Mouse (Mus musculus) liver, embryonic 15.5 days (tissue): ENCODE results near the gene Rbm47. TPM values are rescaled to one million over a fixed set of nuclear protein-coding genes. Genes with fewer than 3 reads are reported as not detected.
"Not testable (repeated sequence)": the region's sequence is repeated elsewhere in the genome, so short reads cannot be mapped to it uniquely, and the experiment has no call there.

ENCODE experiments used
- ATAC-seq: fragments of 200-750 bp; cut with Nextera tagmentation; 2 replicates; pipeline ENCODE4 v1.8.0; 2017; ENCODE audit warnings: moderate number of reproducible peaks, mild to moderate bottlenecking, moderate library complexity; ENCODE audit not compliant: insufficient read depth
- H3K27ac ChIP-seq: fragments of 300-500 bp; sonication (generic); replicated peaks from 2 replicates; pipeline ENCODE4 v1.5.1; 2015; ENCODE audit warnings: mild to moderate bottlenecking, inconsistent platforms
- H3K27me3 ChIP-seq: fragments of 300-500 bp; sonication (generic); 2 replicates; pipeline ENCODE4 v1.6.1; 2015; ENCODE audit warnings: mild to moderate bottlenecking, inconsistent platforms
- H3K36me3 ChIP-seq: fragments of 300-500 bp; sonication (generic); replicated peaks from 2 replicates; pipeline ENCODE4 v1.6.1; 2015; ENCODE audit warnings: moderate library complexity, mild to moderate bottlenecking, inconsistent platforms
- H3K4me1 ChIP-seq: fragments of 300-500 bp; sonication (generic); replicated peaks from 2 replicates; pipeline ENCODE4 v1.6.1; 2015; ENCODE audit warnings: inconsistent platforms
- H3K4me2 ChIP-seq: fragments of 300-500 bp; sonication (generic); 2 replicates; pipeline ENCODE4 v1.6.1; 2015; ENCODE audit warnings: moderate library complexity, mild to moderate bottlenecking, inconsistent platforms
- H3K4me3 ChIP-seq: fragments of 300-500 bp; sonication (generic); replicated peaks from 2 replicates; pipeline ENCODE4 v1.5.1; 2015; ENCODE audit warnings: mild to moderate bottlenecking, inconsistent platforms
- H3K9ac ChIP-seq: fragments of 300-500 bp; sonication (generic); 2 replicates; pipeline ENCODE4 v1.6.1; 2015; ENCODE audit warnings: moderate library complexity, mild to moderate bottlenecking, inconsistent platforms
- H3K9me3 ChIP-seq: fragments of 300-500 bp; sonication (generic); replicated peaks from 2 replicates; pipeline ENCODE4 v1.6.1; 2016; ENCODE audit warnings: inconsistent platforms
- WGBS: fragments of 180-500 bp; shearing (Covaris S2); methylation state at CpG from one replicate; pipeline ENCODE4 v1.1.7; 2015; ENCODE audit warnings: mixed read lengths; ENCODE audit not compliant: insufficient replicate concordance; 5-methylcytosine and 5-hydroxymethylcytosine counted together
- polyA plus RNA-seq: library from polyadenylated mRNA; unstranded; fragments of >200 nt; fragmentation: Nextera tagmentation; extraction: Ambion mirVana; gene quantifications from 2 replicates; pipeline ENCODE4 v1.2.1, GENCODE M21; 2015

The Rbm47 gene
- polyA plus RNA-seq, 1 experiment from 2014 or later: 15.2 TPM

GRCm38 (mm10) chr5:65999106-65999505 lies 173.8 kb downstream of the Rbm47 start:
- H3K27ac ChIP-seq: no peak overlapping the region
- 63% methylated on average over 7 of the region's 7 CpGs for WGBS
- no peaks in the 10 kb centered on the region for H3K4me1 ChIP-seq
- H3K27me3 ChIP-seq: no peaks in the 10 kb centered on the region
- no peaks in the 10 kb centered on the region for H3K36me3 ChIP-seq
- H3K4me2 ChIP-seq: no peak overlapping the region
- H3K9ac ChIP-seq: no peak overlapping the region
- H3K9me3 ChIP-seq: no peaks in the 10 kb centered on the region
- ATAC-seq: no peak
- no peak overlapping the region for H3K4me3 ChIP-seq

GRCm38 (mm10) chr5:65997813-65998212 lies 175.1 kb downstream of the Rbm47 start:
- H3K4me3 ChIP-seq: no peak overlapping the region

GRCm38 (mm10) chr5:65994643-65995042 lies 178.3 kb downstream of the Rbm47 start:
- no peak overlapping the region for H3K4me2 ChIP-seq
- no peak overlapping the region for H3K27ac ChIP-seq
- no peaks in the 10 kb centered on the region for H3K9me3 ChIP-seq
- H3K36me3 ChIP-seq: no peaks in the 10 kb centered on the region
- no peaks in the 10 kb centered on the region for H3K27me3 ChIP-seq
- H3K9ac ChIP-seq: no peak overlapping the region
- H3K4me3 ChIP-seq: no peak overlapping the region
- WGBS: 63% methylated on average over 6 of the region's 6 CpGs
- H3K4me1 ChIP-seq: no peaks in the 10 kb centered on the region
- no peak for ATAC-seq

More at GRCm38 (mm10) chr5:65997813-65998212, 175.1 kb downstream of the Rbm47 start:
- no peak for ATAC-seq
- no peak overlapping the region for H3K4me2 ChIP-seq
- H3K4me1 ChIP-seq: no peaks in the 10 kb centered on the region
- no peaks in the 10 kb centered on the region for H3K36me3 ChIP-seq
- no peak overlapping the region for H3K9ac ChIP-seq
- no peak overlapping the region for H3K27ac ChIP-seq
- no peaks in the 10 kb centered on the region for H3K9me3 ChIP-seq
- no peaks in the 10 kb centered on the region for H3K27me3 ChIP-seq

- Histone ChIP-seq H3K4me2 (no peak overlapping the region), H3K4me1 (no peaks in the 10 kb centered on the region), H3K9ac (no peak overlapping the region), H3K27me3 (no peaks in the 10 kb centered on the region), H3K9me3 (no peaks in the 10 kb centered on the region), H3K4me3 (no peak overlapping the region), H3K27ac (no peak overlapping the region), H3K36me3 (no peaks in the 10 kb centered on the region)
- 29% methylated on average over 2 of the region's 2 CpGs for WGBS
- ATAC-seq: peak; percentile 31; the same call in 1 of the 2 replicates
Observed at GRCm38 (mm10) chr5:65991191-65991590, 181.7 kb downstream of the Rbm47 start.

GRCm38 (mm10) chr5:65987004-65987403 lies 185.9 kb downstream of the Rbm47 start:
- H3K27ac ChIP-seq, ATAC-seq, H3K9ac ChIP-seq, H3K9me3 ChIP-seq, H3K4me1 ChIP-seq, H3K36me3 ChIP-seq, H3K4me2 ChIP-seq, H3K27me3 ChIP-seq, H3K4me3 ChIP-seq: not testable (repeated sequence)
- 48% methylated on average over 3 of the region's 3 CpGs for WGBS

- H3K4me3 ChIP-seq: no peak overlapping the region
- H3K9me3 ChIP-seq: no peaks in the 10 kb centered on the region
- 65% methylated on average over 5 of the region's 5 CpGs for WGBS
- no peak overlapping the region for H3K4me2 ChIP-seq
- no peaks in the 10 kb centered on the region for H3K27me3 ChIP-seq
- H3K4me1 ChIP-seq: no peaks in the 10 kb centered on the region
- ATAC-seq: no peak
- H3K9ac ChIP-seq: no peak overlapping the region
- no peaks in the 10 kb centered on the region for H3K36me3 ChIP-seq
- no peak overlapping the region for H3K27ac ChIP-seq
Observed at GRCm38 (mm10) chr5:65986426-65986825, 186.5 kb downstream of the Rbm47 start.

GRCm38 (mm10) chr5:65975731-65976130 lies 197.2 kb downstream of the Rbm47 start:
- no peak overlapping the region for H3K9ac ChIP-seq
- no peaks in the 10 kb centered on the region for H3K4me1 ChIP-seq
- H3K27ac ChIP-seq: no peak overlapping the region
- H3K27me3 ChIP-seq: no peaks in the 10 kb centered on the region
- no peak overlapping the region for H3K4me2 ChIP-seq
- no peaks in the 10 kb centered on the region for H3K9me3 ChIP-seq
- WGBS: 71% methylated on average over 13 of the region's 13 CpGs
- H3K36me3 ChIP-seq: no peaks in the 10 kb centered on the region
- ATAC-seq: no peak
- no peak overlapping the region for H3K4me3 ChIP-seq

- WGBS: 40% methylated on average over 2 of the region's 2 CpGs
- Histone ChIP-seq H3K9me3 (no peaks in the 10 kb centered on the region), H3K9ac (no peak overlapping the region), H3K4me3 (no peak overlapping the region), H3K27ac (no peak overlapping the region), H3K36me3 (no peaks in the 10 kb centered on the region), H3K4me1 (no peaks in the 10 kb centered on the region), H3K27me3 (no peaks in the 10 kb centered on the region), H3K4me2 (no peak overlapping the region)
- ATAC-seq: no peak
Observed at GRCm38 (mm10) chr5:65973189-65973588, 199.7 kb downstream of the Rbm47 start.

- no peaks in the 10 kb centered on the region for H3K27me3 ChIP-seq
- ATAC-seq: no peak
- WGBS: 80% methylated on average over 3 of the region's 3 CpGs
- H3K36me3 ChIP-seq: no peaks in the 10 kb centered on the region
- H3K4me1 ChIP-seq: no peaks in the 10 kb centered on the region
- H3K9me3 ChIP-seq: no peaks in the 10 kb centered on the region
- H3K27ac ChIP-seq: no peak overlapping the region
- no peak overlapping the region for H3K4me3 ChIP-seq
- H3K4me2 ChIP-seq: no peak overlapping the region
- no peak overlapping the region for H3K9ac ChIP-seq
Observed at GRCm38 (mm10) chr5:65968004-65968403, 204.9 kb downstream of the Rbm47 start.

GRCm38 (mm10) chr5:65967091-65967490 lies 205.8 kb downstream of the Rbm47 start:
- H3K9me3 ChIP-seq: no peaks in the 10 kb centered on the region
- H3K4me2 ChIP-seq: no peak overlapping the region
- no peaks in the 10 kb centered on the region for H3K27me3 ChIP-seq
- no peaks in the 10 kb centered on the region for H3K36me3 ChIP-seq
- H3K4me3 ChIP-seq: no peak overlapping the region
- 61% methylated on average over 12 of the region's 12 CpGs for WGBS
- H3K9ac ChIP-seq: no peak overlapping the region
- no peak overlapping the region for H3K27ac ChIP-seq
- H3K4me1 ChIP-seq: no peaks in the 10 kb centered on the region
- ATAC-seq: no peak
